Mouse (Mus musculus) heart, embryonic 14.5 days (tissue): ENCODE measurements around the gene Gm49721. TPM values are rescaled to one million over a fixed set of nuclear protein-coding genes. Genes with fewer than 3 reads are reported as not detected.
"Not testable (repeated sequence)": the region's sequence is repeated elsewhere in the genome, so short reads cannot be mapped to it uniquely, and the experiment has no call there.

Experiments used
- ATAC-seq: fragments of 200-750 bp; cut with Nextera tagmentation; 2 replicates; pipeline ENCODE4 v1.8.0; 2017; ENCODE audit warnings: low read depth, moderate TSS enrichment; ENCODE audit not compliant: insufficient number of reproducible peaks, insufficient read depth, low FRiP score
- H3K27ac ChIP-seq, 2 experiments: fragments of 200-500 bp in 1 of 2; fragments of 300-500 bp in 1 of 2; sonication (generic) in 1 of 2; replicated peaks in 1 of 2; 2 replicates each; pipeline ENCODE4 v1.5.1; 2012 to 2014; ENCODE audit warnings: low read depth in 2 of 2, low read length in 2 of 2, control low read depth in 1 of 2, mild to moderate bottlenecking in 1 of 2, mixed read lengths in 1 of 2; ENCODE audit not compliant: control insufficient read depth in 1 of 2, insufficient read depth in 1 of 2
- H3K27me3 ChIP-seq: fragments of 300-500 bp; sonication (generic); 2 replicates; pipeline ENCODE4 v1.6.1; 2014; ENCODE audit warnings: mild to moderate bottlenecking, low read length, control low read depth; ENCODE audit not compliant: control insufficient read depth, insufficient read depth
- H3K36me3 ChIP-seq: fragments of 300-500 bp; sonication (generic); 2 replicates; pipeline ENCODE4 v1.6.1; 2014; ENCODE audit warnings: mild to moderate bottlenecking, control low read depth, low read length, mixed read lengths; ENCODE audit not compliant: control insufficient read depth, insufficient read depth
- H3K4me1 ChIP-seq, 2 experiments: fragments of 200-500 bp in 1 of 2; fragments of 300-500 bp in 1 of 2; sonication (generic) in 1 of 2; 2 replicates each; pipeline ENCODE4 v1.6.1; 2012 to 2014; ENCODE audit warnings: low read length in 2 of 2, control low read depth in 1 of 2, mixed read lengths in 1 of 2; ENCODE audit not compliant: control insufficient read depth in 2 of 2, insufficient read depth in 2 of 2
- H3K4me2 ChIP-seq: fragments of 300-500 bp; sonication (generic); 2 replicates; pipeline ENCODE4 v1.6.1; 2014; ENCODE audit warnings: mild to moderate bottlenecking, low read length
- H3K4me3 ChIP-seq, 2 experiments: fragments of 200-500 bp in 1 of 2; fragments of 300-500 bp in 1 of 2; sonication (generic) in 1 of 2; 2 replicates each; pipeline ENCODE4 v1.5.1; 2012 to 2014; ENCODE audit warnings: low read length in 2 of 2, mild to moderate bottlenecking in 2 of 2, control low read depth in 1 of 2, low read depth in 1 of 2, moderate library complexity in 1 of 2; ENCODE audit not compliant: control insufficient read depth in 1 of 2, insufficient read depth in 1 of 2
- H3K9ac ChIP-seq: fragments of 300-500 bp; sonication (generic); 2 replicates; pipeline ENCODE4 v1.6.1; 2014; ENCODE audit warnings: mild to moderate bottlenecking, low read length
- H3K9me3 ChIP-seq: fragments of 300-500 bp; sonication (generic); 2 replicates; pipeline ENCODE4 v1.6.1; 2016; ENCODE audit warnings: low read length, control low read depth; ENCODE audit not compliant: control insufficient read depth
- WGBS: fragments of 180-500 bp; shearing (Covaris S2); extraction: QIAGEN DNeasy Blood & Tissue Kit; methylation state at CpG from one replicate; pipeline ENCODE4 v1.1.7; 2014; 5-methylcytosine and 5-hydroxymethylcytosine counted together
- polyA plus RNA-seq: library from polyadenylated mRNA; unstranded; fragments of >200 nt; fragmentation: Nextera tagmentation; extraction: Ambion mirVana; gene quantifications from 2 replicates; pipeline ENCODE4 v1.2.1, GENCODE M21; 2014

Gene Gm49721
- polyA plus RNA-seq, 1 experiment from 2014 or later, result not detected

DNA sequence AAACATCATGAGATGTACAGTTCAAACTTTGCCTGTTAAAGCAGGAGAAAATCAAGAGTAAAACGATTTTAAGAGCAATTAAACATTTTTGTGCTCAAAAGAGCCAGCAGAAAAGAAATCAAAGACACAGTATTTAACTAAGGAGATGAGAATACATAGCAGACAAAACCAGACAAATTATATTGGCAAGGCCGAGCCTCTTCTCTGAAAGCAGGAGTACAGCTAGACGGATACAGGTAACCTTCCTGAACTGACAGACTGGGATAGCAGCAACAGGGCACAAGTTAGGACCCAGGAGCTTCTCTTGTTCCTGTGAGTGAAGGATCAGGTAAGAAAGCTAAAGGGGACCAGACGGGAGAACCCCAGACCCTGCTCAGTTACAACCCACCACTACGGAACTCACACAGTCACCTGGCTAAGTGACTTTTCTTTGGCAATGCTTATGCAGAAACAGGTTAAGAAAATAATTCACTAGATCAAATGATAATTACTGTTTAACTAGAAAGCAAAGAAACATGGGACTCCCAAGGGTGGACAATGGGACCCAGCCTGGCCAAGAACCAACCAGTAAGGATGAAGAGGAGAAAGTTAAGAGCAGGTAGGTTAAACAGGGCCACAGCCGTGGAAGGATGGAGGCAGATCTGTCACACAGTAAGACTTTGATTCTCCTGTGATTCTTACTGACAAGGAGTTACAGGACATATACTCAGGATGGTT is 19.0 kb upstream of the Gm49721 start:
- not testable (repeated sequence) for H3K27ac ChIP-seq, H3K9me3 ChIP-seq, H3K27me3 ChIP-seq, ATAC-seq, H3K4me1 ChIP-seq, H3K9ac ChIP-seq, H3K36me3 ChIP-seq
- WGBS, result 78% methylated on average over 3 of the region's 6 CpGs
- peak overlapping the region; percentile 51 for H3K4me2 ChIP-seq
- peak overlapping the region; percentile 16 to 46; a peak in 3 of 4 replicates for H3K4me3 ChIP-seq

DNA sequence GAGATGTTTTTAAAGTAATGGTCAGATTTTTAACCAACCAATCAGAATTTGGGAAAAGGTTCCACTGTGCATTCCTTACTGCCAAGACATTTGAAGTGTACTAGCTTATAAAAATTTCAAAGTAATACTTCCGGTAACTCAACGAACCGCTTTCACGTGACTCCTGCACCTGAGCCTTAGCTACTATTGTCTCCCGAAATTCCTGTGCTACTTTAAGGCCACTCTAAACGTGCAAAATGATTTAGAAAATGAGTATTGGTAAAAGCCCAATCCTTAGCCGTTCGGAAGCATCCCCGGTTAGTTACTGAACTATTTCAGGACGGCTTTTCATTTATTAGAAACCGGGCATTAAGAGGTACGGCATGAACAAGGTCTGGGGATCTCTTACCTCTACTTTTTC is 18.4 kb upstream of the Gm49721 start:
- H3K9me3 ChIP-seq, H3K4me1 ChIP-seq, H3K36me3 ChIP-seq, ATAC-seq, H3K27me3 ChIP-seq: not testable (repeated sequence)
- WGBS, result under 1% methylated on average over 12 of the region's 12 CpGs
- Histone ChIP-seq H3K27ac (0 out of 4 replicates have a peak overlapping the region, but pooled peaks of 1 of the 2 experiments have one; percentile 47), H3K9ac (peak overlapping the region; percentile 71), H3K4me2 (peak overlapping the region; percentile 51), H3K4me3 (peak overlapping the region; percentile 46 to 59; a peak in 3 of 4 replicates)

DNA sequence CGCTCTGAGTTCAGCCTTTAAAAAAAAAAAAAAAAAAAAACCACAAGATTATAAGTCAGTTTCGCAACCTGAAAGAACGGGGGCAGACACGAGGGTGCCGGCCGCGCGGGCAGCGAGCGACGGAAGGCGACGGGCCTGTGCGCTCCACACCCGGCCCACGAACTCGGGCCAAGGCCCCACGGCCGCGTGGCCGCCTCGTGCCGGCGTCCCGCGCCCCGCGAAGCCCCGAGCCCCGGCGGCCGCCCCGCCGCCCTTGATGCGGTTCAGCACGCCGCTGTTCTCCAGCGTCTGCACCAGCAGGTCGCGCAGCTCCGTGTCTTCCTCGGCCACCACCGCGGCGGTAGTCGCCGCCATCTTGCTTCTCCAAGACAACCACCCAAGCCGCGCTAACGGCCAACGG is 17.9 kb upstream of the Gm49721 start, which contains the start of gene Tagap1:
Gene Tagap1, minus strand, starts transcription at position 381 of the 400 bp plus-strand sequence.
- H3K27ac ChIP-seq, result 0 out of 4 replicates have a peak within 1 kb of the TSS, but pooled peaks of 1 of the 2 experiments have one; percentile 47
- peak within 1 kb of the TSS; percentile 46 to 59 for H3K4me3 ChIP-seq
- H3K4me1 ChIP-seq, H3K36me3 ChIP-seq, H3K27me3 ChIP-seq, H3K9me3 ChIP-seq, ATAC-seq: not testable (repeated sequence)
- WGBS, result under 1% methylated on average over 37 of the region's 51 CpGs
- peak within 1 kb of the TSS; percentile 71 for H3K9ac ChIP-seq
- H3K4me2 ChIP-seq, result peak within 1 kb of the TSS; percentile 52

DNA sequence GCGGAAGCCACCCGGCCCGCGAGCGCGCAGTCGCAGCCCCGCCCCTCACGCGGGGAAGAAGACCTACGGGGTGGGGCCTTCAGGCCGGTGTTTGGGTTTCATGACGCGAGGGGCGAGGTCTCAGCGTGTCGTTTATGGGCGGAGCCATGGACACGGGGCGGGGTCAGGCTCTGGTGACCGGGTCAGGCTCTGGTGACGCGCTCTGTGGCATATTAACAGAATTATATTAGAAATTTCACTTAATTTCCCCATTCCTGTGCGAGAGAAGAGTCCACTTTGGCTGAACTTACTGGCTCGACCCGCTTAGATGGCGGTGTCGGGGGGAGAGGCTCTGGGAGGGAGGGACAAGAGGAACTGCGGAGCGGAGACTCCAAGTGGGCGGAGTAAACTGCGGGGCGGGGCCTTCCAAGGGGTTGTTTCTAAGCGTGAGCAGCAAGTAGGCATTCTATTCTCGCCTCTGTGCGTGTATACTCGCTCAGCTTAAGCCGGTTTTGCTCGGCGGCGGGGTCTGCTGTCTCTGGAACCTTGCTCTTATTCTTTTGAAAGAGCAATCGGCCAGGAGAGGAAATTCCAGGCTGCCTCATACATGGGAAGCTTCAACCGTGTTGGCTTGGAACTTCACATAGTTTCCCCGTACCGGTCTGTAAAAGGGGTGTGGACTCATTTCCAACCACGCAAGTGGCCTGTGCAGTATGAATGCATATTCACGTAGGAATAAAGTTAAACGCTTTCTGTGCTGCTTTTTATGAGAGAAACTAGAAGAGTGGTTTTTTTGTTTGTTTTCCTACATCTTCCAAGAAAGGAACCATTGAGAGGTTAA is 17.3 kb upstream of the Gm49721 start:
- WGBS, result 3% methylated on average over 15 of the region's 48 CpGs
- H3K27me3 ChIP-seq, H3K27ac ChIP-seq, H3K9me3 ChIP-seq, H3K36me3 ChIP-seq, H3K4me1 ChIP-seq, H3K9ac ChIP-seq: not testable (repeated sequence)
- peak; percentile 98 for ATAC-seq
- peak overlapping the region; percentile 40 to 46 for H3K4me3 ChIP-seq
- H3K4me2 ChIP-seq, result peak overlapping the region; percentile 52

DNA sequence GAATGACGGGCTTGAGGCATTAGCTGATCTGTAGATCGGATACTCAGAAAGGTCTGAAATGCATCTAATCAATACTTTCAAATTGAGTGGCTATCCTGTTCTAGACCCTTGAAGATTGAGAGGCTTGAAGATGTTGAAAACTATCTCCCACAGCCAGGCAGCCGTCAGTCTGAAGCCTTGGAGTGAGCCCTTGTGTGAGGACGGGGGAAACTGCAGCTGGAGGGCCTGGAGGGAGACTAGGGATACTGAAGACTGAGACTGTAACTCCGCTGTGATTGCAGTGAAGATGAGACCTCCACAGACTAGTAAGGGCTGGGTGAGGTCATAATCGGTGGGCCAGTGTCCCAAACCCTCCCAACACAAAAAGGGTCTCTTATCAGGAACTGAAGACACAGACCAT is 16.4 kb upstream of the Gm49721 start:
- not testable (repeated sequence) for H3K4me3 ChIP-seq, ATAC-seq, H3K27ac ChIP-seq, H3K27me3 ChIP-seq, H3K9ac ChIP-seq, H3K4me2 ChIP-seq, H3K4me1 ChIP-seq, H3K36me3 ChIP-seq, H3K9me3 ChIP-seq
- WGBS, result 64% methylated on average over 3 of the region's 6 CpGs

DNA sequence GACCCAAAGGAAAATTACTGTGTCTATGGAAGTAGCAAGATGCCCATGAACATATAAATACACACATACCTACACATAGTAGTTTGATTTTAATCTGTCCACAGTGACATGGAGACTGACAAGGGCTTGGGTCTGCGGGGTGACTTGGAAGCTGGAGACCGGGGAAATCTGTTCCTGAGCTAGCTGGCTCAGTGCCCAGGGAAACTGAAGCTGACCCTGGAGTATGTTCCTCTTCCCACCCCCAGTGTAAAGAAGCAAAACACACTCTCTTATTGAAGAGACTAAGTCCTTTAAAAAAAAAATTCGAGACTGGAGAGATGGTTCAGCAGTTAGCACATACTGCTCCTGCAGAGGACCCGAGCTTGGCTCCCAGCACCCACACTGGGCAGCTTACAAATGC is 15.8 kb upstream of the Gm49721 start:
- ATAC-seq, H3K4me2 ChIP-seq, H3K27me3 ChIP-seq, H3K9ac ChIP-seq, H3K4me3 ChIP-seq, H3K4me1 ChIP-seq, H3K9me3 ChIP-seq, H3K36me3 ChIP-seq, H3K27ac ChIP-seq: not testable (repeated sequence)
- 44% methylated on average over 4 of the region's 4 CpGs for WGBS

DNA sequence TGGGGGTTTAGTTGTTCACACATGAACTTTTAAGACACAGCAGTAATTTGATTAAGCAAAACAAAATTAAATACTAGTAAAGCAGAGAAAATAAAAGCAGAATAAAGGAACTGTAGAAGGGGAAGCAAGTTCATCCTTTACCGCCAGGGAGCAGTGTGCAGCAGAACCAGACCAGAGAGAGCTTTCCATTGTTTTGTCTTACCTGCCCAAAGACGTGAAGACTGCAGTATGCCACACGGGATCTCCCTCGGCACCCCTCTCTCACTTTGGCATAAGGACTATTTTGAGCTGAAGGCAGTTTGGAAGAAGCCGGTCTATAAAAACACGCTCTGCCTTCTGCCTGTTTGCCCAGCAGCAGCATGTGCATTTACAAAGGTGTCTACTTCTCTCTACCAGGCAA is 13.3 kb upstream of the Gm49721 start:
- H3K9me3 ChIP-seq, H3K4me2 ChIP-seq, ATAC-seq, H3K36me3 ChIP-seq, H3K4me1 ChIP-seq, H3K27ac ChIP-seq, H3K9ac ChIP-seq, H3K4me3 ChIP-seq, H3K27me3 ChIP-seq: not testable (repeated sequence)
- 18% methylated on average over 5 of the region's 6 CpGs for WGBS
